Mouse (Mus musculus) heart, adult 2 months (tissue): Measurements from ENCODE around the gene Serpine1. TPM values are rescaled to one million over a fixed set of nuclear protein-coding genes. Genes with fewer than 3 reads are reported as not detected.

Experiments
- DNase-seq, 2 experiments: peaks; one replicate each; pipeline ENCODE4 v3.0.0; 2021
- H3K27ac ChIP-seq: fragments of 200-600 bp; 2 replicates; pipeline ENCODE4 v1.8.1; 2022
- H3K27me3 ChIP-seq: fragments of 200-500 bp; 2 replicates; pipeline ENCODE4 v1.6.1; 2012; ENCODE audit warnings: mild to moderate bottlenecking, low read length, inconsistent platforms, mixed read lengths; ENCODE audit not compliant: control insufficient read depth, insufficient read depth
- H3K36me3 ChIP-seq: fragments of 200-500 bp; 2 replicates; pipeline ENCODE4 v1.6.1; 2012; ENCODE audit warnings: low read length, inconsistent platforms; ENCODE audit not compliant: control insufficient read depth, insufficient read depth
- H3K4me1 ChIP-seq: fragments of 200-500 bp; 2 replicates; pipeline ENCODE4 v1.6.1; 2011; ENCODE audit warnings: low read length; ENCODE audit not compliant: control insufficient read depth, insufficient read depth
- H3K4me3 ChIP-seq: fragments of 200-600 bp; 2 replicates; pipeline ENCODE4 v1.8.1; 2022
- H3K79me2 ChIP-seq: fragments of 200-500 bp; replicated peaks from 2 replicates; pipeline ENCODE4 v1.6.1; 2012; ENCODE audit warnings: mild to moderate bottlenecking, inconsistent platforms, low read length, moderate library complexity, mixed read lengths; ENCODE audit not compliant: control insufficient read depth, insufficient read depth
- H3K9ac ChIP-seq: fragments of 200-500 bp; 2 replicates; pipeline ENCODE4 v1.6.1; 2012; ENCODE audit warnings: low read depth, mild to moderate bottlenecking, control low read depth, inconsistent platforms, low read length, mixed read lengths
- CTCF ChIP-seq: fragments of 200-600 bp; IDR thresholded peaks from 2 replicates; pipeline ENCODE4 v1.8.1; 2022; ENCODE audit warnings: antibody characterized with exemption, mild to moderate bottlenecking, moderate library complexity
- EP300 ChIP-seq: fragments of 200-500 bp; IDR thresholded peaks from 2 replicates; pipeline ENCODE4 v1.6.1; 2011; ENCODE audit warnings: low read depth, low read length, control low read depth; ENCODE audit not compliant: insufficient read depth
- POLR2A ChIP-seq: fragments of 200-500 bp; IDR thresholded peaks from 2 replicates; pipeline ENCODE4 v1.6.1; 2011; ENCODE audit warnings: mild to moderate bottlenecking, low read depth, low read length, control low read depth; ENCODE audit not compliant: insufficient read depth
- WGBS: fragments of 180-500 bp; shearing (Covaris S2); methylation state at CpG from one replicate; pipeline ENCODE4 v1.1.7; 2018; 5-methylcytosine and 5-hydroxymethylcytosine counted together
- intact Hi-C: fragments of 180-260 bp; cut with DNase I; formaldehyde crosslinking; loops from one replicate; pipeline ENCODE4 v1.15.1; 2025
- polyA plus RNA-seq: library from polyadenylated mRNA; depleted of rRNA; stranded (reverse); fragments of >200 nt; gene quantifications from 2 replicates; pipeline ENCODE4 v1.2.3, GENCODE M21; 2012; rRNA removed
- total RNA-seq, 2 experiments: library from RNA; stranded (reverse); gene quantifications; 2 replicates each; pipeline ENCODE4 v1.2.3; 2021

Serpine1 gene
- total and polyA plus RNA-seq, 3 experiments = 21.9 to 29.6 (median 24.0) TPM

DNA sequence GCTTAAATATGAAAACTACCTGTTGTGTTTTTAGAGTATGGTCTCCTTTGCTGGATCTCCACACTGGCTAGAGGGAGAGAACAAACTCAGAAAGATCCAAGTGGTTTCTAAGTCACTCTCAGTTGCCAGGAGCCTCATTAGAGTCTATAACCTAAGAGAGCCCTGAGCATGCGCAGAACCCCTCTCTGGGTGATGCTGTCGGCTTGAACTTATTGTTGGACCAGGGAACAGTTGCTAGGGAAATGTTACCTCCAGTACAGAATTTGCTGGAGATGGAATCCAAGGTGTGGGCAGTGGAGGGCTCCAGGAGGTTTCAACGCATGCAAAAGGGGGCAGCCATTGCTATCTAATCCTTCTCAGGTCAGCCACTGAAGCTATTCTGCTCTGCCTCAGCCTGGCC is 47.8 kb downstream of the Serpine1 start:
- 41% methylated on average over 3 of the region's 3 CpGs for WGBS

GRCm38 (mm10) chr5:137015913-137016312 is 56.2 kb downstream of the Serpine1 start:
- Histone ChIP-seq H3K4me1 (no peaks in the 10 kb centered on the region), H3K9ac (no peak overlapping the region), H3K4me3 (no peak overlapping the region), H3K36me3 (no peaks in the 10 kb centered on the region), H3K27ac (no peak overlapping the region), H3K27me3 (no peaks in the 10 kb centered on the region), H3K79me2 (no peaks in the 10 kb centered on the region)
- 82% methylated on average over 3 of the region's 3 CpGs for WGBS
- TF ChIP-seq CTCF (no peak), EP300 (no peak), POLR2A (no peak)
- DNase-seq = no peak
- intact Hi-C loops = no loop called here

More for the DNA sequence above, 47.8 kb downstream of the Serpine1 start:
- no peak overlapping the region for H3K27ac ChIP-seq
- H3K79me2 ChIP-seq = no peaks in the 10 kb centered on the region
- intact Hi-C loops = no loop called here
- DNase-seq = no peak
- H3K4me3 ChIP-seq = no peak overlapping the region
- TF ChIP-seq EP300 (no peak), POLR2A (no peak), CTCF (no peak)
- no peaks in the 10 kb centered on the region for H3K4me1 ChIP-seq
- H3K36me3 ChIP-seq = no peaks in the 10 kb centered on the region
- no peak overlapping the region for H3K9ac ChIP-seq
- H3K27me3 ChIP-seq = peaks cover 7% of the 10 kb centered on the region

- no peak overlapping the region for H3K27ac ChIP-seq
- DNase-seq = no peak
- no peaks in the 10 kb centered on the region for H3K79me2 ChIP-seq
- no peak overlapping the region for H3K4me3 ChIP-seq
- WGBS = 61% methylated on average over 15 of the region's 15 CpGs
- intact Hi-C loops = no loop called here
- no peak overlapping the region for H3K9ac ChIP-seq
- no peaks in the 10 kb centered on the region for H3K27me3 ChIP-seq
- TF ChIP-seq EP300 = no peak
- TF ChIP-seq POLR2A = no peak
- no peaks in the 10 kb centered on the region for H3K4me1 ChIP-seq
- no peaks in the 10 kb centered on the region for H3K36me3 ChIP-seq
Measured at GRCm38 (mm10) chr5:137012401-137012950, 59.6 kb downstream of the Serpine1 start.

Other genes with a start within 250 kb of the Serpine1 start
- under 1 TPM; 0.26 to 0.32 TPM for gene Col26a1, start 189.1 kb downstream of the Serpine1 start, total RNA-seq
- 0.61 and 1.3 TPM in 2 replicates for gene Col26a1, start 189.1 kb downstream of the Serpine1 start, polyA plus RNA-seq
- gene Ift22, start 164.1 kb downstream of the Serpine1 start, total RNA-seq = 10 to 100 TPM in 1 of 2 experiments, 1 to 10 TPM in 1; 8.7 to 10.9 TPM
- gene Ift22, start 164.1 kb downstream of the Serpine1 start, polyA plus RNA-seq = 7.2 and 7.8 TPM in 2 replicates
- gene Fis1, start 119.0 kb downstream of the Serpine1 start, total RNA-seq = 100 to 1,000 TPM; 176 to 197 TPM
- 150 and 152 TPM in 2 replicates for gene Fis1, start 119.0 kb downstream of the Serpine1 start, polyA plus RNA-seq
- gene Cldn15, start 105.7 kb downstream of the Serpine1 start, total RNA-seq = 1 to 10 TPM; 7.3 to 8.7 TPM
- 13.3 and 15.1 TPM in 2 replicates for gene Cldn15, start 105.7 kb downstream of the Serpine1 start, polyA plus RNA-seq
- gene Plod3, start 85.2 kb downstream of the Serpine1 start, total RNA-seq = 10 to 100 TPM; 32.0 to 37.1 TPM
- 30.3 and 30.8 TPM in 2 replicates for gene Plod3, start 85.2 kb downstream of the Serpine1 start, polyA plus RNA-seq
- 10 to 100 TPM; 65.5 to 70.1 TPM for gene Znhit1, start 84.2 kb downstream of the Serpine1 start, total RNA-seq
- gene Znhit1, start 84.2 kb downstream of the Serpine1 start, polyA plus RNA-seq = 53.6 and 58.4 TPM in 2 replicates
- gene Vgf, start 45.9 kb downstream of the Serpine1 start, total RNA-seq = not detected
- 0.06 TPM in 2 replicates for gene Vgf, start 45.9 kb downstream of the Serpine1 start, polyA plus RNA-seq
- gene Ap1s1, start 26.1 kb downstream of the Serpine1 start, total RNA-seq = 10 to 100 TPM; 33.9 to 36.8 TPM
- gene Ap1s1, start 26.1 kb downstream of the Serpine1 start, polyA plus RNA-seq = 23.4 and 38.6 TPM in 2 replicates
- 10 to 100 TPM; 19.0 to 22.2 TPM for gene Trim56, start 43.9 kb upstream of the Serpine1 start, total RNA-seq
- 6.9 and 7.5 TPM in 2 replicates for gene Trim56, start 43.9 kb upstream of the Serpine1 start, polyA plus RNA-seq
- gene Muc3, start 77.1 kb upstream of the Serpine1 start, total RNA-seq = not detected
- not detected in 2 replicates for gene Muc3, start 77.1 kb upstream of the Serpine1 start, polyA plus RNA-seq
- gene Muc3a, start 140.1 kb upstream of the Serpine1 start, total RNA-seq = under 1 TPM; 0.16 to 0.37 TPM
- gene Muc3a, start 140.1 kb upstream of the Serpine1 start, polyA plus RNA-seq = 0.53 and 0.90 TPM in 2 replicates
- 1 to 10 TPM; 1.5 to 2.2 TPM for gene Ache, start 215.3 kb upstream of the Serpine1 start, total RNA-seq
- gene Ache, start 215.3 kb upstream of the Serpine1 start, polyA plus RNA-seq = 3.5 and 4.9 TPM in 2 replicates
- gene Ufsp1, start 222.4 kb upstream of the Serpine1 start, total RNA-seq = 1 to 10 TPM; 8.1 to 8.8 TPM
- gene Ufsp1, start 222.4 kb upstream of the Serpine1 start, polyA plus RNA-seq = 11.8 and 12.8 TPM in 2 replicates
- gene Srrt, start 235.4 kb upstream of the Serpine1 start, total RNA-seq = 10 to 100 TPM; 60.5 to 66.4 TPM
- gene Srrt, start 235.4 kb upstream of the Serpine1 start, polyA plus RNA-seq = 63.9 and 74.2 TPM in 2 replicates
- gene Trip6, start 242.1 kb upstream of the Serpine1 start, total RNA-seq = 10 to 100 TPM; 12.5 to 13.6 TPM
- gene Trip6, start 242.1 kb upstream of the Serpine1 start, polyA plus RNA-seq = 23.5 and 24.2 TPM in 2 replicates